Mouse (Mus musculus) small intestine, adult 2 months (tissue): ENCODE measurements at regions not wholly inside any gene's neighbourhood (a gene's known extent, or its start where the extent isn't known, plus 50 kb on each side); places are given as distances from the start of the nearest gene placed in this dataset.

ENCODE experiments used
- CTCF ChIP-seq: fragments of 200-500 bp; IDR thresholded peaks from 2 replicates; pipeline ENCODE4 v1.5.1; 2012; ENCODE audit warnings: low read depth, mild to moderate bottlenecking, control low read depth, inconsistent platforms, low read length, moderate library complexity, mixed read lengths; ENCODE audit not compliant: insufficient replicate concordance, insufficient read length; ENCODE audit errors: extremely low read depth
- POLR2A ChIP-seq: fragments of 200-500 bp; IDR thresholded peaks from 2 replicates; pipeline ENCODE4 v1.6.1; 2012; ENCODE audit warnings: low read depth, mild to moderate bottlenecking, control low read depth, inconsistent platforms, low read length, moderate library complexity

DNA sequence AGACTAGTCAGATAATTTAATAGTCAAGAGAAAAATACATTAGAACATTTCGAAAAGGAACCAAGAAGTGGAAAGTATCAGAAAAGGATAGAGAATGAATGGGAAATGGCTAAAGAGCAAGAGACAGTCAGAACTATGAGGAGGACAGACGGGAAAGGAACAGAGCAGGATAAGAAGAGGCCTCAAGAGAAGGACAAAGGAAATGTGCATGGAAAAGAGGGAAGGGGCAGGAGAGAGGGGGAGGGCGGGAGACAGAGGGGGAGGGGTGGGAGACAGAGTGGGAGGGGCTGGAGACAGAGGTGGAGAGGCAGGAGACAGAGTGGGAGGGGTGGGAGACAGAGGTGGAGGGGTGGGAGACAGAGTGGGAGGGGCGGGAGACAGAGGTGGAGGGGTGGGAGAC is 509.7 kb downstream of the Arl4a start:
- TF ChIP-seq CTCF (no peak), POLR2A (no peak)
